Mouse (Mus musculus) lung, adult 2 months (tissue): Measurements from ENCODE around the gene Ccdc115. TPM values are rescaled to one million over a fixed set of nuclear protein-coding genes. Genes with fewer than 3 reads are reported as not detected.

Source experiments
- DNase-seq: peaks from one replicate; pipeline ENCODE4 v3.0.0; 2022
- H3K4me1 ChIP-seq: fragments of 200-500 bp; 2 replicates; pipeline ENCODE4 v1.6.1; 2011; ENCODE audit warnings: low read length; ENCODE audit not compliant: control insufficient read depth, insufficient read depth
- H3K4me3 ChIP-seq: fragments of 200-500 bp; replicated peaks from 2 replicates; pipeline ENCODE3; 2011; ENCODE audit warnings: low read depth, mild to moderate bottlenecking, control low read depth, low read length; ENCODE audit errors: extremely low read depth
- CTCF ChIP-seq: fragments of 200-500 bp; IDR thresholded peaks from 2 replicates; pipeline ENCODE4 v1.5.1; 2011; ENCODE audit warnings: mild to moderate bottlenecking, low read length, control low read depth; ENCODE audit not compliant: insufficient read depth
- POLR2A ChIP-seq: fragments of 200-500 bp; IDR thresholded peaks from 2 replicates; pipeline ENCODE4 v1.6.1; 2011; ENCODE audit warnings: low read depth, mild to moderate bottlenecking, control low read depth, low read length, borderline replicate concordance; ENCODE audit errors: extremely low read depth
- WGBS: fragments of 180-500 bp; shearing (Covaris S2); methylation state at CpG from one replicate; pipeline ENCODE4 v1.1.7; 2018; 5-methylcytosine and 5-hydroxymethylcytosine counted together
- polyA plus RNA-seq: library from polyadenylated mRNA; depleted of rRNA; stranded (reverse); fragments of >200 nt; gene quantifications from 2 replicates; pipeline ENCODE4 v1.2.3, GENCODE M21; 2012

Ccdc115 gene
- polyA plus RNA-seq, 1 experiment = 21.9 TPM

GRCm38 (mm10) chr1:34469801-34470200 is 30.3 kb upstream of the Ccdc115 start:
- H3K4me1 ChIP-seq = no peaks in the 10 kb centered on the region
- DNase-seq = no peak
- TF ChIP-seq POLR2A (no peak), CTCF (no peak)
- no peak overlapping the region for H3K4me3 ChIP-seq
- WGBS = 84% methylated on average over 5 of the region's 5 CpGs

DNA sequence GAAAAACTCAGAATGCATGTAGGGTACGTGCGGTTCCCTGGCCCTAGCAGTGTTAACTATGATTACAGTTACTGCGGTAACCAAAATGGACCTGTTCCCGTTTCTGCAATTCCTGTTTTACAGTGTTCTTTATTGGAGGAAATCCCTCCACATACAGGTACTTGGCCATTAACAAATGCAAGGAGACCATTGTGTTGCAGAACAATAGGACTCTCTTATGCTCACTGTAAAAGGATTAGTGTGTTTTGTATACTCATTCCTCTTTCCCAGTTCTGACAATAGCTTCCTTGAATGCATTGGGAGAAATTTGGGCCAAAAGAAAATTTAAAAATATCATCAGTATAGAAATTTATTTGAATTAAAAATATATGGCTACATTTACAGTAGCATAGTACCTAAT is 29.0 kb upstream of the Ccdc115 start:
- Histone ChIP-seq H3K4me1 (no peaks in the 10 kb centered on the region), H3K4me3 (no peak overlapping the region)
- 67% methylated on average over 4 of the region's 4 CpGs for WGBS
- DNase-seq = no peak
- TF ChIP-seq POLR2A = no peak
- TF ChIP-seq CTCF = no peak

GRCm38 (mm10) chr1:34468051-34468450 is 28.6 kb upstream of the Ccdc115 start:
- no peak overlapping the region for H3K4me3 ChIP-seq
- DNase-seq = no peak
- TF ChIP-seq POLR2A (no peak), CTCF (no peak)
- H3K4me1 ChIP-seq = no peaks in the 10 kb centered on the region
- 35% methylated on average over 3 of the region's 3 CpGs for WGBS

DNA sequence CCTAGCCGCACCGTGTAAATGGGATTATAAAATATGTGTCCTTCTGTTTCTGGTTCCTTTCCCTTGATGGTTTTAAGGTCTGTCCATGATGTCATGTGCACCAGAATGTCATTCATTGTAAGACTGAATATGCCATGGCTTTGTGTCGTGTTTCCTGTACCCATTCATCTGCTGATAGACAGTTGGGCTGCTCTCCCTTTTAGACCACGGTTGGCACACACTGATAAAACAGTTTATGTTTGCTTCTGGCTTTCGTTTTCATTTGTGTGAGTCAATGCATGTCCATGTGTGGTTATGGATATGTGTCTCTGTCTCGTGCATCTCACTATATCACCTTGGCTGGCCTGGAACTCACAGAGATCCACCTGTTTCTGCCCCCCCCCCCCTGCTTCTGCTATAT is 26.0 kb upstream of the Ccdc115 start:
- Histone ChIP-seq H3K4me1 (no peaks in the 10 kb centered on the region), H3K4me3 (no peak overlapping the region)
- TF ChIP-seq CTCF = no peak
- no peak for TF ChIP-seq POLR2A
- 48% methylated on average over 6 of the region's 6 CpGs for WGBS
- no peak for DNase-seq

DNA sequence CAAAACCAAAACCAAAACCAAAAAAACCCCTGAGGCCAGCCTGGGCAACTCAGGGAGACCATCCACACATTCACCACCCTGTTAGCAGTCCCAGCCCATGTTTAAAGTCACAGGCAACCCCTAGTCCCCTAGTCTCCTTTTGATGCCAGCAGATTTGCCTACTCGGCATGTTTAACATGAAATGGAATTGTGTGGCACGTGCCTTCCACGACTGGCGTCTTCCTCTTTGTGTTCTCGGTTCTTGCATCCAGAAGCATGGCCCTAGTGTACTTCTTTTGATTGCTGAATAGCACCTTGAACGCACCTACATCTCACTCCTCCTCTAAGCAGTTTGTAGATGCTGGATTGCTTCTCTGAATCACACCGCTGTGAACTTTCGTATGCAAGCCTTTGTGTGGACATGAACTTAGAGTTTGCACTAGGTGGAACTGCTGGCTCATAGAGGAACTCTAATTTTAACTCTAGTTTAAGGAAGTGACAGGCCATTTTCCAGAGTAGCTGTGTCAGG is 24.9 kb upstream of the Ccdc115 start:
- DNase-seq = no peak
- H3K4me3 ChIP-seq = no peak overlapping the region
- WGBS = 70% methylated on average over 8 of the region's 8 CpGs
- H3K4me1 ChIP-seq = no peaks in the 10 kb centered on the region
- TF ChIP-seq POLR2A (no peak), CTCF (no peak)

DNA sequence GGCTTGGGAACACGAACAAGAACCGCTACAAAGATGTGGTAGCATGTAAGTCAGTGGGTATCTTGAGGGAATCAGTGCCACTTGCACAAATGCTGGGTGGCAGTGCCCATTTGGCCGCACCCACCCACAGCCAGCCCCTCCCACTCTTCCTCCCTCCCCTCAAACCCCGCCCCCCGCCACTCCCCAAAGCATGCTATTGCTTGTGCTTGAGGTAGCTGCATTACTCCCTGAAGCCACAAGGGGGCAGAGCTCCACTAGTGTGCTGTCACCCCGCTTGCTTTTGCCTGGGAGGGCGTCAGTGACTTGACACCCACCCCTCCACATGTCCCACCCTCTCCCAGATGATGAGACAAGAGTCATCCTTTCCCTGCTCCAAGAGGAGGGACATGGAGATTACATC is 23.3 kb upstream of the Ccdc115 start:
- TF ChIP-seq POLR2A (no peak), CTCF (peak; percentile 77)
- Histone ChIP-seq H3K4me1 (no peaks in the 10 kb centered on the region), H3K4me3 (no peak overlapping the region)
- 28% methylated on average over 7 of the region's 7 CpGs for WGBS
- DNase-seq = peak; percentile 54

DNA sequence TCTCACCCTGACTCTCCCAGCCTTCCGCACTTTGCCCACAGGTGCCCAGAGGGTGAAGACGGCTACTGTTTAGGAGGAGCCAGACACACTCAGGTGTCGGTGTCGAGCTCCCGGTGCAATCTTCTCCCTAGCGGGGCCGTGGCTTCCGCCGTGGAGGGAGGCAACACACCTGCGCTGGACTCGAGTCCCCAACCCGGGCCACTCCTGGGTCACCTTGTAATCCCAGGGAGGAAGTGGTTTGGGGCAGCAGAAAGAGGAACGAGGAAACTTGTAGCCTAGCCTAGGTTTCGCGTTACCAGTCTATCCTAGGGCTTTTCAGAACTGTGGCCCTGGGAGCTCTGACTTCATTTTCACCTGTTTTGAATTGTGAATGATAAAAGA is 20.6 kb upstream of the Ccdc115 start:
- no peak for DNase-seq
- TF ChIP-seq CTCF (no peak), POLR2A (no peak)
- no peaks in the 10 kb centered on the region for H3K4me1 ChIP-seq
- peak overlapping the region; percentile 83 for H3K4me3 ChIP-seq
- 4% methylated on average over 15 of the region's 15 CpGs for WGBS

- H3K4me3 ChIP-seq = peak within 1 kb of the TSS; percentile 83
- peak; percentile 96 for DNase-seq
- H3K4me1 ChIP-seq = no peaks in the 10 kb centered on the region
- under 1% methylated on average over 48 of the region's 48 CpGs for WGBS
- TF ChIP-seq POLR2A (peak; percentile 60; the same call in 1 of the 2 replicates), CTCF (0 out of 2 replicates have a peak, but pooled peaks have one; percentile 14)
Measured at GRCm38 (mm10) chr1:34459284-34460060, 20.0 kb upstream of the Ccdc115 start, which contains the start of gene Ptpn18. Ptpn18 (plus strand) TSS chr1:34459762.

DNA sequence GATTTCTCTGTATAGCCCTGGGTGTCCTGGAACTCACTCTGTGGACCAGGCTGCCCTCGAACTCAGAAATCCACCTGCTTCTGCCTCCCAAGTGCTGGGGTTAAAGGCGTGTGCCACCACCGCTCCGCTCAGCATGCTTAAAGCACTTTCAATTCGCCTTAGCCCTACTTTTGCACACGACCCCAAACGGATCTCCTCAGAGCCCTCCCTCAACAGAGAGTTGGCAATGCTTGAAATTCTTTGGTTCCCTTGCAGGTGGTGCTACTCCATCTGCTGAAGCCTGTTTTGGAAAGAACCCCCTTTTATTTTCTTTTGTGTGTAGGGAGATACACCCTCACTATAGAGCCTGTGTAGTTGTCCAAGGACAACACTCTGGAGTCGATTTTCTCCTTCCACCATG is 19.0 kb upstream of the Ccdc115 start:
- WGBS = 46% methylated on average over 8 of the region's 8 CpGs
- DNase-seq = no peak
- no peaks in the 10 kb centered on the region for H3K4me1 ChIP-seq
- no peak for TF ChIP-seq CTCF
- TF ChIP-seq POLR2A = no peak
- H3K4me3 ChIP-seq = no peak overlapping the region

DNA sequence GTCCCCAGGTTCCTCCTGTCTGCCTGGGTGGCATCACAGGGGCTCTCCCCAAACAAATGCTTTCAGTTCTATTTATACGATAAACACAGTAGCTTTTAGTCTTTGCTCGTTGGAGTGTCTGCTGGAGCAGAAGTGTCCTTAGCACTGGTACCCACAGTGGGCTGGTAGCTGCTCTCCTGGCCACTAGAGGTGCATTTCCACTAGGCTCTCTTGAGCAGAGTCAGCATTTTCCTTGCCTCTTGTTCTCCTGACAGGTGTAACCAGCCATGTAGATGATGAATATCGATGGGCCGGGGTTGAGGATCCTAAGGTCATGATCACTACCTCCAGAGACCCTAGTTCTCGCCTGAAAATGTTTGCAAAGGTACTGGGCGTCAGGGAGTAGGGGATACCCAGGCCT is 3.7 kb upstream of the Ccdc115 start:
- DNase-seq = no peak
- Histone ChIP-seq H3K4me1 (peaks cover 2% of the 10 kb centered on the region; the same call in 1 of the 2 replicates), H3K4me3 (no peak overlapping the region)
- WGBS = 91% methylated on average over 6 of the region's 6 CpGs
- TF ChIP-seq POLR2A = no peak
- no peak for TF ChIP-seq CTCF
